Mouse (Mus musculus) heart, embryonic 10.5 days (tissue): ENCODE measurements around the gene Slc16a9. TPM values are rescaled to one million over a fixed set of nuclear protein-coding genes. Genes with fewer than 3 reads are reported as not detected.
A peak's percentile ranks its signal among the peaks of the same experiment; 100 is the strongest.

Experiments
- DNase-seq: peaks from one replicate; pipeline ENCODE4 v3.0.0-alpha.2; 2017; ENCODE audit warnings: low spot score
- H3K27ac ChIP-seq: fragments of 300-500 bp; sonication (generic); 2 replicates; pipeline ENCODE4 v1.5.1; 2016; ENCODE audit warnings: mild to moderate bottlenecking
- H3K27me3 ChIP-seq: fragments of 300-500 bp; sonication (generic); 2 replicates; pipeline ENCODE4 v1.6.1; 2016; ENCODE audit warnings: mild to moderate bottlenecking; ENCODE audit not compliant: poor library complexity, insufficient read depth, severe bottlenecking
- H3K36me3 ChIP-seq: fragments of 300-500 bp; sonication (generic); 2 replicates; pipeline ENCODE4 v1.6.1; 2016; ENCODE audit warnings: mild to moderate bottlenecking, moderate library complexity
- H3K4me1 ChIP-seq: fragments of 300-500 bp; sonication (generic); 2 replicates; pipeline ENCODE4 v1.6.1; 2016; ENCODE audit warnings: mild to moderate bottlenecking
- H3K4me3 ChIP-seq: fragments of 300-500 bp; sonication (generic); 2 replicates; pipeline ENCODE4 v1.5.1; 2016; ENCODE audit warnings: mild to moderate bottlenecking, moderate library complexity
- H3K9me3 ChIP-seq: fragments of 300-500 bp; sonication (generic); 2 replicates; pipeline ENCODE4 v1.6.1; 2016; ENCODE audit warnings: mild to moderate bottlenecking, moderate library complexity
- WGBS: fragments of 180-500 bp; shearing (Covaris S2); methylation state at CpG from one replicate; pipeline ENCODE4 v1.1.7; 2016; 5-methylcytosine and 5-hydroxymethylcytosine counted together
- polyA plus RNA-seq: library from polyadenylated mRNA; unstranded; fragments of >200 nt; fragmentation: Nextera tagmentation; extraction: Ambion mirVana; gene quantifications from 2 replicates; pipeline ENCODE4 v1.2.1, GENCODE M21; 2016

Gene Slc16a9
- polyA plus RNA-seq: 0.91 and 1.6 TPM in 2 replicates

- Histone ChIP-seq H3K4me3 (peak within 1 kb of the TSS; percentile 75), H3K9me3 (no peaks in the 10 kb centered on the region), H3K27ac (peak within 1 kb of the TSS; percentile 86), H3K27me3 (peaks cover 50% of the 10 kb centered on the region), H3K36me3 (no peaks in the 10 kb centered on the region), H3K4me1 (peaks cover 27% of the 10 kb centered on the region)
- under 1% methylated on average over 52 of the region's 54 CpGs for WGBS
- DNase-seq: peak; percentile 85
Measured at GRCm38 (mm10) chr10:70244921-70245558, at the start of gene Slc16a9. TSS of gene Slc16a9 (plus strand) at chr10:70245100.

- Histone ChIP-seq H3K4me3 (no peak overlapping the region), H3K4me1 (peaks cover 4% of the 10 kb centered on the region; the same call in 1 of the 2 replicates), H3K36me3 (peaks cover 27% of the 10 kb centered on the region), H3K9me3 (no peaks in the 10 kb centered on the region), H3K27ac (no peak overlapping the region), H3K27me3 (no peaks in the 10 kb centered on the region)
- WGBS: 75% methylated on average over 7 of the region's 7 CpGs
- no peak for DNase-seq
Measured at GRCm38 (mm10) chr10:70195279-70195678, 49.6 kb upstream of the Slc16a9 start.

- Histone ChIP-seq H3K27me3 (no peaks in the 10 kb centered on the region), H3K9me3 (no peaks in the 10 kb centered on the region), H3K4me1 (peaks cover 4% of the 10 kb centered on the region; the same call in 1 of the 2 replicates), H3K4me3 (no peak overlapping the region), H3K36me3 (peaks cover 26% of the 10 kb centered on the region), H3K27ac (no peak overlapping the region)
- WGBS: 58% methylated on average over 7 of the region's 7 CpGs
- DNase-seq: no peak
Measured at GRCm38 (mm10) chr10:70195786-70196185, 49.1 kb upstream of the Slc16a9 start.

GRCm38 (mm10) chr10:70196666-70197065 is 48.2 kb upstream of the Slc16a9 start:
- H3K9me3 ChIP-seq: no peaks in the 10 kb centered on the region
- no peak overlapping the region for H3K27ac ChIP-seq
- 87% methylated on average over 6 of the region's 6 CpGs for WGBS
- peaks cover 4% of the 10 kb centered on the region; the same call in 1 of the 2 replicates for H3K4me1 ChIP-seq
- no peak overlapping the region for H3K4me3 ChIP-seq
- DNase-seq: no peak
- H3K36me3 ChIP-seq: peaks cover 20% of the 10 kb centered on the region
- H3K27me3 ChIP-seq: no peaks in the 10 kb centered on the region

GRCm38 (mm10) chr10:70197601-70198000 is 47.3 kb upstream of the Slc16a9 start:
- Histone ChIP-seq H3K36me3 (peaks cover 17% of the 10 kb centered on the region), H3K27me3 (no peaks in the 10 kb centered on the region), H3K27ac (no peak overlapping the region), H3K9me3 (no peaks in the 10 kb centered on the region), H3K4me3 (no peak overlapping the region), H3K4me1 (peaks cover 4% of the 10 kb centered on the region; the same call in 1 of the 2 replicates)
- DNase-seq: no peak
- WGBS: 82% methylated on average over 2 of the region's 2 CpGs

GRCm38 (mm10) chr10:70198012-70198411 is 46.9 kb upstream of the Slc16a9 start:
- Histone ChIP-seq H3K27ac (no peak overlapping the region), H3K4me1 (peaks cover 4% of the 10 kb centered on the region; the same call in 1 of the 2 replicates), H3K4me3 (no peak overlapping the region), H3K9me3 (no peaks in the 10 kb centered on the region), H3K27me3 (no peaks in the 10 kb centered on the region), H3K36me3 (peaks cover 12% of the 10 kb centered on the region)
- 76% methylated on average over 6 of the region's 6 CpGs for WGBS
- DNase-seq: no peak

- Histone ChIP-seq H3K27ac (no peak overlapping the region), H3K4me1 (peaks cover 4% of the 10 kb centered on the region; the same call in 1 of the 2 replicates), H3K36me3 (peaks cover 3% of the 10 kb centered on the region; the same call in 1 of the 2 replicates), H3K9me3 (no peaks in the 10 kb centered on the region), H3K27me3 (no peaks in the 10 kb centered on the region), H3K4me3 (no peak overlapping the region)
- WGBS: 88% methylated on average over 7 of the region's 7 CpGs
- DNase-seq: no peak
Measured at GRCm38 (mm10) chr10:70198951-70199463, 45.9 kb upstream of the Slc16a9 start.

GRCm38 (mm10) chr10:70199466-70200210 is 45.3 kb upstream of the Slc16a9 start:
- Histone ChIP-seq H3K27me3 (no peaks in the 10 kb centered on the region), H3K27ac (no peak overlapping the region), H3K9me3 (no peaks in the 10 kb centered on the region), H3K4me3 (no peak overlapping the region), H3K36me3 (no peaks in the 10 kb centered on the region), H3K4me1 (peaks cover 4% of the 10 kb centered on the region; the same call in 1 of the 2 replicates)
- no peak for DNase-seq
- 82% methylated on average over 6 of the region's 6 CpGs for WGBS

- Histone ChIP-seq H3K4me1 (no peaks in the 10 kb centered on the region; the same call in 1 of the 2 replicates), H3K27me3 (no peaks in the 10 kb centered on the region), H3K36me3 (no peaks in the 10 kb centered on the region), H3K4me3 (no peak overlapping the region), H3K27ac (no peak overlapping the region), H3K9me3 (no peaks in the 10 kb centered on the region)
- 77% methylated on average over 12 of the region's 12 CpGs for WGBS
- DNase-seq: no peak
Measured at GRCm38 (mm10) chr10:70200889-70201500, 43.9 kb upstream of the Slc16a9 start.

- 75% methylated on average over 17 of the region's 17 CpGs for WGBS
- Histone ChIP-seq H3K4me1 (no peaks in the 10 kb centered on the region; the same call in 1 of the 2 replicates), H3K9me3 (no peaks in the 10 kb centered on the region), H3K4me3 (no peak within 1 kb of the TSS), H3K27me3 (no peaks in the 10 kb centered on the region), H3K36me3 (no peaks in the 10 kb centered on the region), H3K27ac (no peak within 1 kb of the TSS)
- DNase-seq: no peak
Measured at GRCm38 (mm10) chr10:70204505-70205399, 40.1 kb upstream of the Slc16a9 start, which contains the start of gene Mrln. TSS of gene Mrln (plus strand) at chr10:70204664.

GRCm38 (mm10) chr10:70211281-70211680 is 33.6 kb upstream of the Slc16a9 start:
- H3K4me3 ChIP-seq: no peak overlapping the region
- no peaks in the 10 kb centered on the region for H3K36me3 ChIP-seq
- no peak for DNase-seq
- H3K27me3 ChIP-seq: no peaks in the 10 kb centered on the region
- no peak overlapping the region for H3K27ac ChIP-seq
- H3K4me1 ChIP-seq: no peaks in the 10 kb centered on the region
- no peaks in the 10 kb centered on the region for H3K9me3 ChIP-seq
- 79% methylated on average over 9 of the region's 9 CpGs for WGBS

- Histone ChIP-seq H3K4me1 (no peaks in the 10 kb centered on the region), H3K27ac (no peak overlapping the region), H3K4me3 (no peak overlapping the region), H3K9me3 (no peaks in the 10 kb centered on the region), H3K27me3 (no peaks in the 10 kb centered on the region), H3K36me3 (no peaks in the 10 kb centered on the region)
- WGBS: 71% methylated on average over 5 of the region's 5 CpGs
- DNase-seq: no peak
Measured at GRCm38 (mm10) chr10:70220971-70221370, 23.9 kb upstream of the Slc16a9 start.
